Mouse (Mus musculus) CH12.LX (cell line): ENCODE results near the gene Fryl.
"Not testable (repeated sequence)": the region's sequence is repeated elsewhere in the genome, so short reads cannot be mapped to it uniquely, and the experiment has no call there.

ENCODE experiments used
- CHD2 ChIP-seq: IDR thresholded peaks from 2 replicates; pipeline ENCODE4 v1.6.1; 2011; ENCODE audit warnings: low read length, improper control_type of control experiment
- CTCF ChIP-seq, 2 experiments: IDR thresholded peaks in 1 of 2; conservative IDR thresholded peaks in 1 of 2; 2 replicates each; pipeline ENCODE4 v1.5.1; 2011 to 2012; ENCODE audit warnings: low read depth in 2 of 2, low read length in 2 of 2, improper control_type of control experiment in 1 of 2, inconsistent platforms in 1 of 2, mild to moderate bottlenecking in 1 of 2, moderate library complexity in 1 of 2
- EP300 ChIP-seq: IDR thresholded peaks from 2 replicates; pipeline ENCODE4 v1.6.1; 2011; ENCODE audit warnings: low read length, improper control_type of control experiment
- ETS1 ChIP-seq: conservative IDR thresholded peaks from 2 replicates; pipeline ENCODE4 v1.6.1; 2012; ENCODE audit warnings: low read depth, mild to moderate bottlenecking, inconsistent platforms, low read length, improper control_type of control experiment, moderate library complexity
- HCFC1 ChIP-seq: IDR thresholded peaks from 2 replicates; pipeline ENCODE4 v1.6.1; 2012; ENCODE audit warnings: low read depth, mild to moderate bottlenecking, inconsistent platforms, low read length, improper control_type of control experiment
- MAFK ChIP-seq: IDR thresholded peaks from 2 replicates; pipeline ENCODE4 v1.6.1; 2011; ENCODE audit warnings: low read length, improper control_type of control experiment; ENCODE audit not compliant: insufficient replicate concordance
- MAX ChIP-seq: IDR thresholded peaks from 2 replicates; pipeline ENCODE4 v1.6.1; 2011; ENCODE audit warnings: low read length, improper control_type of control experiment
- POLR2A ChIP-seq: IDR thresholded peaks from 2 replicates; pipeline ENCODE4 v1.6.1; 2011; ENCODE audit warnings: low read depth, mild to moderate bottlenecking, improper control_type of control experiment, low read length
- POLR2AphosphoS2 ChIP-seq: IDR thresholded peaks from 2 replicates; pipeline ENCODE4 v1.6.1; 2011; ENCODE audit warnings: low read depth, low read length, improper control_type of control experiment
- TCF12 ChIP-seq: IDR thresholded peaks from 2 replicates; pipeline ENCODE4 v1.6.1; 2014; ENCODE audit warnings: low read depth, mild to moderate bottlenecking, inconsistent platforms, low read length, improper control_type of control experiment
- USF1 ChIP-seq: IDR thresholded peaks from 2 replicates; pipeline ENCODE4 v1.6.1; 2014; ENCODE audit warnings: low read depth, mild to moderate bottlenecking, inconsistent platforms, low read length, improper control_type of control experiment
- ZMIZ1 ChIP-seq: IDR thresholded peaks from 2 replicates; pipeline ENCODE4 v1.6.1; 2012; ENCODE audit warnings: low read depth, mild to moderate bottlenecking, inconsistent platforms, low read length, improper control_type of control experiment
- ZNF384 ChIP-seq: IDR thresholded peaks from 2 replicates; pipeline ENCODE4 v1.6.1; 2012; ENCODE audit warnings: low read depth, low read length, improper control_type of control experiment, inconsistent platforms

- not testable (repeated sequence) for TF ChIP-seq MAFK; CTCF (conservative IDR thresholded peaks at IDR 0.05 in 1 of 2, IDR thresholded peaks at IDR 0.05 in 1 of 2; ENCODE audit: low read depth in 2 of 2, low read length in 2 of 2); TCF12; CHD2; POLR2A; USF1; ETS1; ZMIZ1; EP300; POLR2AphosphoS2; ZNF384; MAX; HCFC1
These were observed 242.7 kb downstream of the Fryl start for GRCm38 (mm10) chr5:73013611-73014287.
